Mouse (Mus musculus) ES-Bruce4 (cell line): Measurements from ENCODE around the gene Akt2.

Source experiments
- CTCF ChIP-seq: IDR thresholded peaks from one replicate; pipeline ENCODE4 v1.8.1; 2011; ENCODE audit warnings: low read depth, low read length
- POLR2A ChIP-seq: IDR thresholded peaks from one replicate; pipeline ENCODE4 v1.8.1; 2011; ENCODE audit warnings: low read length; ENCODE audit not compliant: insufficient read depth

DNA sequence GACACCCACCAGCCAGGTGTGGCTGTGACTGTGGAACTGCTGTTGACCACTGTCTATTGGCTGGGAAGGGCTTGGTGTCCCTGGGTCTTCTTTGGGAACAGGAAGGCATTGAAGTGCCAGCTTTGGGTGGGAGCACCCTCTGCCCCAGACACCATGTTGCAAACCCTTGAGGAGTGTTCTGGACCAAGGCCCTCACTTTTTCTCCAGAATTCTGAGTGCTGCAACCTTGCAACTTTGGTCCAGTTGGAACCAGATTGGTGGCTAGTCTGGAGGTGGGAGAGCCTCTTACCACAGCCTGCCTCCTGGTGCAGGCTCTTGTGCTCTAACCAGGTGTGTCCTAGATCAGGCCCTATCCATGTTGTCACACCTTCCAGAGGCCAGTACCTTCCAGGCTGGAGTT, 33.6 kb downstream of the Akt2 start:
- no peak for TF ChIP-seq POLR2A
- TF ChIP-seq CTCF, result no peak
